Mouse (Mus musculus) hindbrain, embryonic 14.5 days (tissue): ENCODE measurements around the gene Tas2r137. TPM values are rescaled to one million over a fixed set of nuclear protein-coding genes. Genes with fewer than 3 reads are reported as not detected.
A peak's percentile ranks its signal among the peaks of the same experiment; 100 is the strongest.

ENCODE experiments used
- ATAC-seq: fragments of 200-750 bp; cut with Nextera tagmentation; 2 replicates; pipeline ENCODE4 v1.8.0; 2017; ENCODE audit warnings: moderate number of reproducible peaks, mild to moderate bottlenecking, moderate TSS enrichment, moderate library complexity; ENCODE audit not compliant: low FRiP score
- DNase-seq: peaks from one replicate; pipeline ENCODE4 v3.0.0-alpha.2; 2015; ENCODE audit warnings: low spot score
- H3K27ac ChIP-seq: fragments of 300-500 bp; sonication (generic); 2 replicates; pipeline ENCODE4 v1.5.1; 2014; ENCODE audit warnings: mild to moderate bottlenecking, moderate library complexity
- H3K27me3 ChIP-seq: fragments of 300-500 bp; sonication (generic); 2 replicates; pipeline ENCODE4 v1.6.1; 2014; ENCODE audit warnings: mild to moderate bottlenecking, low read length, mixed read lengths; ENCODE audit not compliant: control insufficient read depth, insufficient read depth
- H3K36me3 ChIP-seq: fragments of 300-500 bp; sonication (generic); replicated peaks from 2 replicates; pipeline ENCODE4 v1.6.1; 2014; ENCODE audit not compliant: control insufficient read depth, insufficient read depth
- H3K4me1 ChIP-seq: fragments of 300-500 bp; sonication (generic); replicated peaks from 2 replicates; pipeline ENCODE4 v1.6.1; 2014; ENCODE audit warnings: antibody characterized with exemption, low read length, mixed read lengths; ENCODE audit not compliant: control insufficient read depth, insufficient read depth
- H3K4me2 ChIP-seq: fragments of 300-500 bp; sonication (generic); replicated peaks from 2 replicates; pipeline ENCODE4 v1.6.1; 2014; ENCODE audit warnings: mild to moderate bottlenecking, moderate library complexity
- H3K4me3 ChIP-seq: fragments of 300-500 bp; sonication (generic); replicated peaks from 2 replicates; pipeline ENCODE4 v1.5.1; 2014; ENCODE audit warnings: mild to moderate bottlenecking, low read length
- H3K9ac ChIP-seq: fragments of 300-500 bp; sonication (generic); 2 replicates; pipeline ENCODE4 v1.6.1; 2014
- H3K9me3 ChIP-seq: fragments of 300-500 bp; sonication (generic); 2 replicates; pipeline ENCODE4 v1.6.1; 2016; ENCODE audit warnings: low read length; ENCODE audit not compliant: control insufficient read depth
- WGBS: fragments of 180-500 bp; shearing (Covaris S2); extraction: QIAGEN DNeasy Blood & Tissue Kit; methylation state at CpG from one replicate; pipeline ENCODE4 v1.1.7; 2014; 5-methylcytosine and 5-hydroxymethylcytosine counted together
- polyA plus RNA-seq: library from polyadenylated mRNA; unstranded; fragments of >200 nt; fragmentation: Nextera tagmentation; extraction: Ambion mirVana; gene quantifications from 2 replicates; pipeline ENCODE4 v1.2.1, GENCODE M21; 2014

The Tas2r137 gene
- 0.24 and 0.33 TPM in 2 replicates for polyA plus RNA-seq

DNA sequence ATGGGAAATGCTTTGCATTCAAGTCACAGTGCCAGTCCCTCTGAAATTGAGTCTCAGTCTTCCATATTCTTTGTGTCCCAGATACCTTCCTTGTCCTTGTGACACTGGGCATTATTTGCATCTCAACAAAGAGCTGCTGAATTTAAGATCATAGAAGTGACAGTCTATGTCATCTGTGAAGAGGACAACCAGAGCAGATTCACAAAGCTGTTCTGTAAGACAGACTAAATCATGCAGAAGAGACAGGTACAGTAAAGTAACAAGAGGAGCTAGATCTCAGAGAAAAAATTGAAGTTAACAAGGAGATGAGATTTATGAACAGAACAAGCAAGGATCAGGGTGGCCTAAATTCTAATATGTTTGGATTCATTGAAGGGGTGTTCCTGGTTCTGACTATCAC, at the start of gene Tas2r137:
Gene Tas2r137, plus strand, starts transcription at position 301 of the 400 bp plus-strand sequence.
- Histone ChIP-seq H3K9ac (no peak within 1 kb of the TSS), H3K27me3 (no peaks in the 10 kb centered on the region), H3K27ac (no peak within 1 kb of the TSS), H3K36me3 (peaks cover 1% of the 10 kb centered on the region), H3K9me3 (no peaks in the 10 kb centered on the region), H3K4me1 (no peaks in the 10 kb centered on the region), H3K4me2 (no peak within 1 kb of the TSS), H3K4me3 (no peak within 1 kb of the TSS)
- no peak for DNase-seq
- ATAC-seq, result no peak

DNA sequence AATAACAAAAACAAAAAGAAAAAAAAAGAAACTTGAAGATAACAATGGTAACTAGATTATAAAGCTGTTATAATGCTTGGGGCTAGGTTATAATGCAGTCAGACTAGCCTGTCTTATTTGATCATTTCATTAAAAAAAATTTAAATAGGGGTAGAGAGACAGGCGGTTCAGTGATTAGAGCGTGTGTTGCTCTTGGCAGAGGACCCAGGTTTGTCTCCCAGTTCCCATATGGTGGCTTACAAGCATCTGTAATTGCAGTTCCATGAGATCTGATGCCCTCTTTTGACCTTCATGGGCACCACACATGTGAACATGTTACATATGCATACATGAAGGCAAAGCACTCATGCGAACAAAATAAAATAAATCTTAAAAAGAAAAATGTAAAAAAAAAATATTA, 49.8 kb upstream of the Tas2r137 start:
- ATAC-seq (no peak), DNase-seq (no peak)
- 64% methylated on average over 3 of the region's 3 CpGs for WGBS
- Histone ChIP-seq H3K27ac (no peak overlapping the region), H3K36me3 (no peaks in the 10 kb centered on the region), H3K4me3 (no peak overlapping the region), H3K4me1 (peaks cover 5% of the 10 kb centered on the region; the same call in 1 of the 2 replicates), H3K4me2 (no peak overlapping the region), H3K27me3 (no peaks in the 10 kb centered on the region), H3K9ac (no peak overlapping the region), H3K9me3 (no peaks in the 10 kb centered on the region)

DNA sequence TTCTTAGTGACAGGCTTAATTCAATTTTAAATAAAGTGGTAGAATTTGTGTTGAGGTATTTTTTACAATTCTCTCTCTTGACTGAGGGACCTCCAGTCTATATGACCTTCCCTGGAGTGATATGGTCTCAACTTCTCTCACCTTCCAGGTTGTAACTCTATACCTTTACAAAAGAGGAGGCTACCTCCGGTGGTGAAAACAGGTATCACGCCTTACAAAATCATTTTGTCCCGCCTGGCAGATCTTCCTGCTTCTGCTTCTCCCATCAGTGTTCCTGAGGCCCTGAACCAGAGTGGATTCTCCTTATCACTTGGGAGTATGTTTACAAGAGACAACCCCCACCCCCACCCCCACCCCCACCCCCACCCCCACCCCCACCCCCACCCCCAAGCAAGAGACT, 49.3 kb upstream of the Tas2r137 start:
- ATAC-seq (no peak), DNase-seq (no peak)
- 50% methylated on average over 3 of the region's 3 CpGs for WGBS
- Histone ChIP-seq H3K9ac (no peak overlapping the region), H3K4me3 (no peak overlapping the region), H3K4me2 (no peak overlapping the region), H3K9me3 (no peaks in the 10 kb centered on the region), H3K36me3 (no peaks in the 10 kb centered on the region), H3K4me1 (peaks cover 5% of the 10 kb centered on the region; the same call in 1 of the 2 replicates), H3K27me3 (no peaks in the 10 kb centered on the region), H3K27ac (no peak overlapping the region)

DNA sequence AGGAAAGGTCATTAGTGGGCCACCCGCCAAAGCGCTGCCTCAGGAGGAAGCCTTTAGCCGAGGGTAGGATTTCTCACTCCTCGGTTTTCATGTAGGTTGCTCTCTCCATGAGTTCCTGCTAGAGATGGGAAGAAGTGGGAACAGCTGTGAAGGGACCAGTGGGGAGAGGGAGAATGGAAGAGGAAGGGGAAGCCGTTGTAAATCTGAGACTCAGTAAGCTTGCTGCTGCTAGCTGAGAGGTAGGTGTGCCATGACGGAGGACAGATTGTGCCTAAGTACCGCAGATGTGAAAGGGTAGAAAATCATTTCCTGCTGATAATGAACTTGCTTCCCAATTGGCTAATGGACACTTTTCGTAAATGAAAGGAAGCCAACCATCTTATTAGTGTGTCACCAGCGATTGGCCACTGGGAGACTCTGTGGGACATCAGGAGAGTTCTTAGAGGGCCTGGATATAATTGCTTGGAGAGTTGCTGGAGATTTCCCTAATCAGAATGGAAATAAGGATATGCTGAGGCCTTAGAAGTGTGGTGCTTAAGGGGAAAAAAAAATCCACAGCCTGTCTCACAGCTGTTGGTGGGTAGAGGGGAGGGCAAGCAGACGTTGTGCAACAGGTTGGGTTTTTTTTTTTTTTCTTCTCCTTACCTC, 47.6 kb upstream of the Tas2r137 start:
- WGBS, result 38% methylated on average over 10 of the region's 10 CpGs
- H3K4me1 ChIP-seq, result peaks cover 5% of the 10 kb centered on the region; the same call in 1 of the 2 replicates
- H3K27me3 ChIP-seq, result no peaks in the 10 kb centered on the region
- no peaks in the 10 kb centered on the region for H3K9me3 ChIP-seq
- DNase-seq (no peak), ATAC-seq (peak; percentile 60)
- no peak overlapping the region for H3K4me2 ChIP-seq
- no peaks in the 10 kb centered on the region for H3K36me3 ChIP-seq
- H3K27ac ChIP-seq, result no peak overlapping the region
- H3K9ac ChIP-seq, result no peak overlapping the region
- H3K4me3 ChIP-seq, result no peak overlapping the region

DNA sequence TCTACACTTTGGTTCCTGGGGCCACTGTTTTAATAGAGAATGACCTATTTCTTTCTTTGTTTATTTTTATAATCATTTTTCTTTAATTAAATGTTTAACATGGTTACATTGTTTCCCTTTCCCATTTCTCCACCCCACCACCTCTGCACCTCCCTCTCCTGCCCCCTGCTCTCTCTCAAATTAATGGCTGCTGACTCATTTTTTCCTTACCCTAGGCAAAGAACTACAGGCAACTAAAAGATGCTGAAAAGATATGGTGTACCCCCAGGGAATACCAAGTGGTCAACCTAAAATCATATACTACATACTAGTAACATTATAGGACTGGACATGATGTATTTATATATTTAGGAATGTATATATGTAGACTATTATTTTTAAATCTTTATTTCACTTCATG, 42.4 kb upstream of the Tas2r137 start:
- no peaks in the 10 kb centered on the region for H3K4me1 ChIP-seq
- no peaks in the 10 kb centered on the region for H3K36me3 ChIP-seq
- H3K9me3 ChIP-seq, result no peaks in the 10 kb centered on the region
- DNase-seq (no peak), ATAC-seq (no peak)
- H3K4me3 ChIP-seq, result no peak overlapping the region
- no peak overlapping the region for H3K27ac ChIP-seq
- H3K4me2 ChIP-seq, result no peak overlapping the region
- no peak overlapping the region for H3K9ac ChIP-seq
- no peaks in the 10 kb centered on the region for H3K27me3 ChIP-seq

DNA sequence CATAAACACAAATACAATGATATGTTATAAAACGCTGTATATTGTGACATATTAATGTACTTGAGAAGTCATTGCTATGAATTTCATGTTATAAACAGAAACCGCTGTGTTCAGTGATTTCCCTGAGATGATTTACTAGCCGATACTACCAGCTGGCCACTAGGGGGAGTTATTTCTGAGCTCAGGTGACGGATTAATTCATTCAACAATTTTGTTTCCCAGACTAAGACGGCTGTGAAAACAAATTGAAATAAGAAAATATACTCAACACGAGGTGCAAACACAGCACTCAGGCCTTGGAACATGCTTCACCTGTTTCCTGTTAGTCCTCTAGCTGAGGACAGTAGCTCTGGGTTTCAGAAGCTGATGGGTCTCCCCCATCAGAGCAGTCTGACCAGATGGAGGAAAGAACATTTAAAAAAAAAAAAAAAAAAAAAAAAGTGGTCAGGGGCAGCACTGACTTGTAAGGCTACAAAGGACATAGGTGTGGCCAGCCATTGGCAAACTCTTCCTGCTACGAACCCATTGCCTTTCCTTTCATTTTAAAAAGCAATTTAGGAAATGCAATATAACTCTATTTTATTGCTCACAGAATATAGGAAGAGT, 36.5 kb upstream of the Tas2r137 start:
- WGBS, result 23% methylated on average over 7 of the region's 7 CpGs

DNA sequence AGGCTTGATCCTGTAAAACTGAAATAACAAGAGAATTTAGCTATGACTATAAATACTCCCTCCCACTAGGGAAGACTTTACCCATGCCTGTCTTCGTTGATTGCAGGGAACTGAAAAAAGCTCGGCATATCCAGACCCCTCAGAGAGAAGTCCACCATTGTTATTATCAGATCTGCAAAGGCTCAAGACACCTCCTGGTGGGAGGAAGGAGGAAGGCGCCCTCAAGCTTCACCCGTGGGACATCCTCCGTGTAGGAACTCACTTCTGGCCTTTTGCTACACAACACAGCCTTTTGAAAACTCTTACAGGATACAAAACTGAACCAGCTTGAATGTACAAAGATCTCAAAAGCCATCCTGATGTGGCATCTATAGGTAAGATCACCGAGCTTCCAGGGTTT, 25.3 kb upstream of the Tas2r137 start:
- no peak overlapping the region for H3K4me3 ChIP-seq
- no peak overlapping the region for H3K4me2 ChIP-seq
- no peak for DNase-seq
- no peaks in the 10 kb centered on the region for H3K36me3 ChIP-seq
- no peak for ATAC-seq
- H3K4me1 ChIP-seq, result no peaks in the 10 kb centered on the region
- WGBS, result 53% methylated on average over 6 of the region's 6 CpGs
- H3K27ac ChIP-seq, result no peak overlapping the region
- H3K9ac ChIP-seq, result no peak overlapping the region
- no peaks in the 10 kb centered on the region for H3K9me3 ChIP-seq
- no peaks in the 10 kb centered on the region for H3K27me3 ChIP-seq

More for the DNA sequence above, 36.5 kb upstream of the Tas2r137 start:
- no peak overlapping the region for H3K9ac ChIP-seq
- ATAC-seq, result no peak
- H3K4me3 ChIP-seq, result no peak overlapping the region
- H3K27me3 ChIP-seq, result no peaks in the 10 kb centered on the region
- peak; percentile 55 for DNase-seq
- H3K4me2 ChIP-seq, result no peak overlapping the region
- H3K9me3 ChIP-seq, result no peaks in the 10 kb centered on the region
- H3K4me1 ChIP-seq, result no peaks in the 10 kb centered on the region
- H3K27ac ChIP-seq, result no peak overlapping the region
- H3K36me3 ChIP-seq, result no peaks in the 10 kb centered on the region

DNA sequence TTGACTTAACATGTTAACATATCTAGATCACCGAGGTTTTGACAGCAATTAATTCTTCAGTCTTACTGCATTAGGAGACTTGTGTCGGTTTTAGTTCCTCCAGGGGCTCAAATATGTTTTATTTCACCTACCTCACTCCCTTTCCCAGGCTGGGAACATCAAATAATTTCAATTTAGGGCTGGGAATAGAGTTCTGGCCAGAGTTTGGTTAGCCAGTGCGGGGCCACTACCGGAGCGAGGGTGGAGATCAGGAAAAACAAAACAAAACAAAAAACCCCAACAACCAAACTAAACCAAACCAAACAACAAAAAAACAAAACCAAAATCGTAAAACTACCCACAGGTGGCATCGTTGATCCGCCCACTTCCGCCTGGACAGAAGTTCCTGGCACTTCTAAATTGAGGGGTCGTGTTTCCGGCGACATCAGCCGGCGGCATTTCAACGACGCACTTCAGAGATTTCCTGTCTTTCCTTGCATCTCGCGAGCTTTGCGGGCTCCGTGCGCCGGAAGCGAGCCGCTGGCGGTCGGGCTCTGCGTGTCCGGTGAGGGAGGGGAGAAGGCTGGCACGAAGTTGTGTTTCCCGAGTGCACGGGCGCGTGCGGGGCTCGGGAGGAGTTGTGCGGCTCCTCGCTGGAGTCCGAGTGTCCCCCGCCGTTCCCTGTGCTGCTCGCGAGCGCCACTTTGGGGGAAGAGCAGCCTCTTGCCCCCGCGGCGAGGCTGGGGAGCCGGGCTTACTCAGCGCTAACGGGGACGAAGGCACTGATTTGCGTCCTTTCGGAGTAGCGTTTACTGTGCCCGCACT, 19.9 kb upstream of the Tas2r137 start, which contains the start of gene Ssbp1:
Gene Ssbp1, plus strand, starts transcription at position 437 of the 804 bp plus-strand sequence.
- Histone ChIP-seq H3K4me1 (peaks cover 10% of the 10 kb centered on the region), H3K27ac (peak within 1 kb of the TSS; percentile 96), H3K4me2 (peak within 1 kb of the TSS; percentile 74), H3K36me3 (peaks cover 29% of the 10 kb centered on the region), H3K9ac (peak within 1 kb of the TSS; percentile 86), H3K27me3 (no peaks in the 10 kb centered on the region), H3K9me3 (no peaks in the 10 kb centered on the region), H3K4me3 (peak within 1 kb of the TSS; percentile 72)
- under 1% methylated on average over 54 of the region's 54 CpGs for WGBS
- peak; percentile 98 for ATAC-seq
- peak; percentile 95 for DNase-seq

DNA sequence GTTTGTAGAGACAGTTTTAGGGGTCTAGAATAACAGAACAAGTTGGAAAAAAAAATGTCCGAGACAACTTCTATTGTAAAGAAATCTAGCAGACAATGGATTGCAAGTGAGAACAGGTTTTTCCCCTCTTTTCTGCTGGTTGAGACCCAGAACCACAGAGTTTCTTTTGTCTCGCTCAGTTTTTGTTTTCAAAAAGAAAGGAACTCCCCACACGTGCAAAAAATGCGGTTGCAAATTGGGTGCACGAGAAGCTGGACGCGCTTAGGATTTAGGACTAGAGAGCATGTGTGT, 19.4 kb upstream of the Tas2r137 start:
- no peak for DNase-seq
- peak overlapping the region; percentile 74 for H3K4me2 ChIP-seq
- H3K27me3 ChIP-seq, result no peaks in the 10 kb centered on the region
- H3K4me1 ChIP-seq, result peaks cover 10% of the 10 kb centered on the region
- H3K27ac ChIP-seq, result peak overlapping the region; percentile 96
- ATAC-seq, result peak; percentile 12; the same call in 1 of the 2 replicates
- H3K4me3 ChIP-seq, result peak overlapping the region; percentile 72
- H3K36me3 ChIP-seq, result peaks cover 35% of the 10 kb centered on the region
- WGBS, result 0% methylated on average over 7 of the region's 7 CpGs
- peak overlapping the region; percentile 86 for H3K9ac ChIP-seq
- no peaks in the 10 kb centered on the region for H3K9me3 ChIP-seq
